In genomic region chr13:49681351-49682232, GRCm38 (mm10) we compare ENCODE assay signal across 8 mouse cellular contexts. TPM values are rescaled to one million over a fixed set of nuclear protein-coding genes. Genes with fewer than 3 reads are reported as not detected.
DNase-seq lines count a peak whose midpoint lies in the region; ATAC-seq lines count a peak whose summit lies in the region.

Iars (plus strand) TSS chr13:49682100.

- DNase-seq in CD4-positive, CD25-positive, alpha-beta regulatory T cell, adult 2 months (ENCODE audit: low read depth, low spot score), result peak; percentile 99
- DNase-seq in fat pad, adult 2 months (ENCODE audit: extremely low read depth, low read depth, low spot score), result peak; percentile 83
- peak; percentile 99 for DNase-seq in kidney, postnatal 10 days
- DNase-seq in natural killer cell, adult 2 months (ENCODE audit: low spot score in 2 of 2), result peak; percentile 98

- H3K9me3 ChIP-seq in heart, embryonic 13.5 days, result no peaks in the 10 kb centered on the region
- no peaks in the 10 kb centered on the region for H3K9me3 ChIP-seq in liver, embryonic 12.5 days (replicated peaks)
- no peaks in the 10 kb centered on the region for H3K9me3 ChIP-seq in stomach, embryonic 15.5 days

- no peaks in the 10 kb centered on the region for H3K27me3 ChIP-seq in heart, embryonic 13.5 days (replicated peaks)
- H3K27me3 ChIP-seq in liver, embryonic 12.5 days (replicated peaks), result no peaks in the 10 kb centered on the region
- H3K27me3 ChIP-seq in stomach, embryonic 15.5 days (replicated peaks), result no peaks in the 10 kb centered on the region

- H3K4me1 ChIP-seq in brown adipose tissue, adult 24 weeks (ENCODE audit: control insufficient read depth, insufficient read depth, insufficient read length, low read length), result 0 out of 2 replicates have a peak, but pooled peaks cover 4% of the 10 kb centered on the region
- peaks cover 26% of the 10 kb centered on the region for H3K4me1 ChIP-seq in heart, embryonic 13.5 days
- H3K4me1 ChIP-seq in liver, embryonic 12.5 days, result peaks cover 34% of the 10 kb centered on the region
- 0 out of 2 replicates have a peak, but pooled peaks cover 3% of the 10 kb centered on the region for H3K4me1 ChIP-seq in stomach, embryonic 15.5 days

- peak; percentile 100 for ATAC-seq in heart, embryonic 13.5 days (ENCODE audit: extremely low read depth, insufficient number of reproducible peaks, low FRiP score, low TSS enrichment)
- ATAC-seq in liver, embryonic 12.5 days, result peak; percentile 100
- peak; percentile 100 for ATAC-seq in stomach, embryonic 15.5 days (ENCODE audit: insufficient read depth, low FRiP score, low read depth)

- peak within 1 kb of the TSS; percentile 86 for H3K4me2 ChIP-seq in heart, embryonic 13.5 days
- H3K4me2 ChIP-seq in liver, embryonic 12.5 days, result peak within 1 kb of the TSS; percentile 86
- peak within 1 kb of the TSS; percentile 69 for H3K4me2 ChIP-seq in stomach, embryonic 15.5 days

- peaks cover 33% of the 10 kb centered on the region for H3K36me3 ChIP-seq in heart, embryonic 13.5 days
- H3K36me3 ChIP-seq in liver, embryonic 12.5 days, result peaks cover 56% of the 10 kb centered on the region
- H3K36me3 ChIP-seq in stomach, embryonic 15.5 days, result no peaks in the 10 kb centered on the region

- H3K9ac ChIP-seq in heart, embryonic 13.5 days, result peak within 1 kb of the TSS; percentile 84
- H3K9ac ChIP-seq in liver, embryonic 12.5 days, result peak within 1 kb of the TSS; percentile 84
- H3K9ac ChIP-seq in stomach, embryonic 15.5 days, result peak within 1 kb of the TSS; percentile 80

- 5% methylated on average over 26 of the region's 26 CpGs for WGBS in heart, embryonic 13.5 days
- WGBS in liver, embryonic 12.5 days (ENCODE audit: insufficient replicate concordance), result 4% methylated on average over 26 of the region's 26 CpGs
- 3% methylated on average over 26 of the region's 26 CpGs for WGBS in stomach, embryonic 15.5 days

- peak within 1 kb of the TSS; percentile 79 for H3K27ac ChIP-seq in brown adipose tissue, adult 24 weeks (replicated peaks; ENCODE audit: low read depth, low read length)
- peak within 1 kb of the TSS; percentile 79 for H3K27ac ChIP-seq in heart, embryonic 13.5 days (replicated peaks)
- peak within 1 kb of the TSS; percentile 84 for H3K27ac ChIP-seq in liver, embryonic 12.5 days
- peak within 1 kb of the TSS; percentile 87 for H3K27ac ChIP-seq in stomach, embryonic 15.5 days

- peak within 1 kb of the TSS; percentile 81 for H3K4me3 ChIP-seq in brown adipose tissue, adult 24 weeks (ENCODE audit: insufficient read depth, low read depth, low read length)
- peak within 1 kb of the TSS; percentile 82 for H3K4me3 ChIP-seq in heart, embryonic 13.5 days
- peak within 1 kb of the TSS; percentile 77 for H3K4me3 ChIP-seq in liver, embryonic 12.5 days
- H3K4me3 ChIP-seq in stomach, embryonic 15.5 days (replicated peaks), result peak within 1 kb of the TSS; percentile 91

RNA-seq across cellular contexts. Expression of gene Iars, which starts in this region (rescaled TPM):
- polyA plus RNA-seq in brown adipose tissue, adult 24 weeks (2012; ENCODE audit: insufficient read depth, insufficient read length, missing spikeins), result 14.9 and 15.5 TPM in 2 replicates
- polyA plus RNA-seq in heart, embryonic 13.5 days (2015; fragmentation: Nextera tagmentation; extraction: Ambion mirVana), result 49.5 and 50.2 TPM in 2 replicates
- polyA plus RNA-seq in liver, embryonic 12.5 days (2016; fragmentation: Nextera tagmentation; extraction: Ambion mirVana), result 94.1 and 94.9 TPM in 2 replicates
- polyA plus RNA-seq in stomach, embryonic 15.5 days (2015; fragmentation: Nextera tagmentation; extraction: Ambion mirVana), result 71.4 and 74.9 TPM in 2 replicates

Comparison
In these comparisons a context has a peak if more than half of its experiments do, and no peak if none do; other contexts are left out.
1. Peak in every context shown above with its lines: DNase-seq, ATAC-seq, H3K4me3 ChIP-seq and H3K27ac ChIP-seq.